In the genomic region with DNA sequence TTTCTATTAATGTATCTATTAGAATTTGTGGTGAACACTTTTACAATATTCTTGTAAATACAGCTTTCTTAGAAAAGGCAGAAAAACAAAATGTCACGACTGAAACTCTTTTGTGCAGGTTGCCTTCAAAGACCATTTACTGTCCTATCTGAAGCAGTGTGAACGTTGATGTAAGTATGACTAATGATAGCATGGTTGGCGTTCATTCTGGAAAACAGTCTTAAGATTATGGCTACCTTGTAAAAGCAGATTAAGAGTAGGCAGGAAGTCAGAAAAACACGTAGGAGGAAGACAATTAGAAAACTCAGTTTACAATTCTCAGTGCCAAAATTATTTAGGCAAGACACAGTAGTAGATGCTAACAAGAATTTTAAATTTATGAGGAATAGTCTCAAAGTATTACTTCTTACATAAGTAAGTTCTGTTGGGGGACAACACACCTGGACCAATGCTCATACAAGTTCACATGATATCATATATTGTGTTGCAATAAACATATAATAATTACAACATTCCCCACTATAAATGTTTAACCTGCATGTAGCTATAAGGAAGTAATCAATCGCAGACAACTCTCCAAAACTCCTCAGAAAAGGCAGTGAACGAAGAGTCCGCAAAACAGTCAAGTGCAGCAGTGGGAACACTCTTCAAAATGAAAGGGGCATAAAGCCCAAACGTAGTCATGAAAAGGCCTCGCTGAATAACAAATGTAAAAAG, we compare ENCODE assay signal across 26 mouse cellular contexts. TPM values are rescaled to one million over a fixed set of nuclear protein-coding genes. Genes with fewer than 3 reads are reported as not detected.
DNase-seq lines count a peak whose midpoint lies in the region; ATAC-seq and TF ChIP-seq lines count a peak whose summit lies in the region.
"Had no signal": no experiment of that assay in that cellular context is flagged by ENCODE, and none has a peak within 500 bp of the region (broad histone marks: within the 10 kb centered on the region; RNA-seq: fewer than 3 reads in every experiment).

No protein-coding gene starts in this region.

- TF ChIP-seq POLR2A in small intestine, adult 2 months (IDR thresholded peaks at IDR 0.05; ENCODE audit: low read depth, low read length), result no peak

- no peak overlapping the region for H3K4me3 ChIP-seq in lung, postnatal 0 days (ENCODE audit: low read depth, low read length)
- no peak overlapping the region for H3K4me3 ChIP-seq in intestine, embryonic 16.5 days (ENCODE audit: low read length)
- H3K4me3 ChIP-seq in small intestine, adult 2 months (ENCODE audit: low read depth, low read length), result no peak overlapping the region
- H3K4me3 ChIP-seq: embryonic facial prominence, embryonic 13.5 days; embryonic facial prominence, embryonic 15.5 days; erythroblast, embryonic 14.5 days; forebrain, embryonic 10.5 days; forebrain, embryonic 12.5 days had no signal

- H3K27me3 ChIP-seq in lung, postnatal 0 days (replicated peaks; ENCODE audit: insufficient read depth, low read length), result no peaks in the 10 kb centered on the region
- no peaks in the 10 kb centered on the region for H3K27me3 ChIP-seq in intestine, embryonic 16.5 days (replicated peaks; ENCODE audit: control insufficient read depth, insufficient read depth, low read length)
- no peaks in the 10 kb centered on the region for H3K27me3 ChIP-seq in small intestine, adult 2 months (ENCODE audit: control insufficient read depth, insufficient read depth, low read length)
- H3K27me3 ChIP-seq: CH12.LX; embryonic facial prominence, embryonic 13.5 days; embryonic facial prominence, embryonic 15.5 days; forebrain, embryonic 12.5 days had no signal

- WGBS in lung, postnatal 0 days, result 58% methylated on average over 9 of the region's 9 CpGs
- WGBS in intestine, embryonic 16.5 days, result 67% methylated on average over 9 of the region's 9 CpGs
- 26% methylated on average over 9 of the region's 9 CpGs for WGBS in small intestine, adult 2 months

- no peaks in the 10 kb centered on the region for H3K36me3 ChIP-seq in lung, postnatal 0 days (ENCODE audit: insufficient read depth, low read length)
- H3K36me3 ChIP-seq in intestine, embryonic 16.5 days (ENCODE audit: control insufficient read depth, insufficient read depth, low read length), result no peaks in the 10 kb centered on the region
- peaks cover 3% of the 10 kb centered on the region; the same call in 1 of the 2 replicates for H3K36me3 ChIP-seq in small intestine, adult 2 months (ENCODE audit: control insufficient read depth, insufficient read depth, low read length)
- H3K36me3 ChIP-seq: embryonic facial prominence, embryonic 15.5 days; forebrain, embryonic 12.5 days had no signal

- no peaks in the 10 kb centered on the region for H3K9me3 ChIP-seq in lung, postnatal 0 days (ENCODE audit: low read length)
- no peaks in the 10 kb centered on the region for H3K9me3 ChIP-seq in intestine, embryonic 16.5 days (ENCODE audit: control insufficient read depth, low read length)
- H3K9me3 ChIP-seq: embryonic facial prominence, embryonic 13.5 days; embryonic facial prominence, embryonic 15.5 days; forebrain, embryonic 10.5 days; forebrain, embryonic 12.5 days; G1E had no signal

- DNase-seq in lung, postnatal 0 days (ENCODE audit: low spot score), result no peak
- DNase-seq in lung, postnatal 10 days, result no peak
- DNase-seq in heart, postnatal 14 days, result no peak
- no peak for DNase-seq in embryo, embryonic 10 days (ENCODE audit: low spot score)
- DNase-seq: adrenal gland, adult 2 months; adrenal gland, postnatal 10 days; adrenal gland, postnatal 25 days; B cell, adult 2 months; cerebellum, adult 11 months; cerebellum, adult 2 months; cerebellum, adult 9-10 months; cerebellum, postnatal 10 days; cerebellum, postnatal 25 days; embryo, embryonic 11 days had no signal

- 0 out of 2 replicates have a peak overlapping the region, but pooled peaks have one; percentile 14 for H3K27ac ChIP-seq in lung, postnatal 0 days (ENCODE audit: low read length)
- H3K27ac ChIP-seq in intestine, embryonic 16.5 days (ENCODE audit: low read length), result peak overlapping the region; percentile 57
- peak overlapping the region; percentile 56 for H3K27ac ChIP-seq in small intestine, adult 2 months (ENCODE audit: insufficient read depth, low read depth, low read length)
- H3K27ac ChIP-seq: embryonic facial prominence, embryonic 13.5 days; embryonic facial prominence, embryonic 15.5 days; forebrain, embryonic 10.5 days; forebrain, embryonic 12.5 days had no signal

- TF ChIP-seq CTCF in lung, postnatal 0 days (IDR thresholded peaks at IDR 0.05), result no peak
- no peak for TF ChIP-seq CTCF in small intestine, adult 2 months (IDR thresholded peaks at IDR 0.05; ENCODE audit: extremely low read depth, insufficient read length, insufficient replicate concordance, low read depth, low read length)

- H3K9ac ChIP-seq in lung, postnatal 0 days (replicated peaks; ENCODE audit: low read depth), result no peak overlapping the region
- no peak overlapping the region for H3K9ac ChIP-seq in intestine, embryonic 16.5 days (ENCODE audit: low read depth, low read length)
- H3K9ac ChIP-seq: embryonic facial prominence, embryonic 13.5 days; embryonic facial prominence, embryonic 15.5 days; forebrain, embryonic 12.5 days had no signal

- no peak for ATAC-seq in lung, postnatal 0 days
- peak; percentile 86 for ATAC-seq in intestine, embryonic 16.5 days
- ATAC-seq: CD4-positive, CD25-positive, alpha-beta regulatory T cell, adult 4 months; forebrain, embryonic 14.5 days; forebrain, embryonic 16.5 days had no signal

- H3K4me2 ChIP-seq in lung, postnatal 0 days (replicated peaks; ENCODE audit: low read depth, low read length), result no peak overlapping the region
- H3K4me2 ChIP-seq in intestine, embryonic 16.5 days (ENCODE audit: low read depth, low read length), result no peak overlapping the region
- H3K4me2 ChIP-seq: embryonic facial prominence, embryonic 13.5 days; embryonic facial prominence, embryonic 15.5 days; forebrain, embryonic 12.5 days had no signal

- H3K4me1 ChIP-seq in lung, postnatal 0 days (ENCODE audit: insufficient read depth, low read depth, low read length), result no peaks in the 10 kb centered on the region
- H3K4me1 ChIP-seq in intestine, embryonic 16.5 days (ENCODE audit: control insufficient read depth, insufficient read depth, low read length), result peaks cover 8% of the 10 kb centered on the region; the same call in 1 of the 2 replicates
- H3K4me1 ChIP-seq in small intestine, adult 2 months (ENCODE audit: control insufficient read depth, insufficient read depth, insufficient read length, low read length), result peaks cover 15% of the 10 kb centered on the region; the same call in 1 of the 2 replicates
- H3K4me1 ChIP-seq: embryonic facial prominence, embryonic 15.5 days; forebrain, embryonic 10.5 days; forebrain, embryonic 12.5 days had no signal

- intact Hi-C loops in heart, postnatal 14 days (cut with DNase I), result no loop called here

- no peak for TF ChIP-seq EP300 in lung, postnatal 0 days (IDR thresholded peaks at IDR 0.05)

RNA-seq across cellular contexts. Expression of gene Stard3nl, which starts 14.3 kb away (rescaled TPM):
- polyA plus RNA-seq in lung, postnatal 0 days (2015; fragmentation: Nextera tagmentation; extraction: Ambion mirVana), result 151 and 159 TPM in 2 replicates
- polyA plus RNA-seq in intestine, embryonic 16.5 days (2015; fragmentation: Nextera tagmentation; extraction: Ambion mirVana), result 86.5 and 94.8 TPM in 2 replicates
- polyA plus RNA-seq in small intestine, adult 2 months (2012; rRNA removed), result 4.1 and 9.4 TPM in 2 replicates
- total RNA-seq in heart, postnatal 14 days (2021), result 10 to 100 TPM; 15.4 to 17.8 TPM
